Mouse (Mus musculus) bone marrow, adult 2 months (tissue): ENCODE data around the gene Srgap3.

Source experiments
- CTCF ChIP-seq: fragments of 200-500 bp; IDR thresholded peaks from 2 replicates; pipeline ENCODE4 v1.5.1; 2011; ENCODE audit warnings: low read length, control low read depth; ENCODE audit not compliant: control insufficient read depth, insufficient read depth
- POLR2A ChIP-seq: fragments of 200-500 bp; IDR thresholded peaks from 2 replicates; pipeline ENCODE4 v1.6.1; 2011; ENCODE audit warnings: low read depth, mild to moderate bottlenecking, control low read depth, low read length, borderline replicate concordance; ENCODE audit not compliant: control insufficient read depth

- no peak for TF ChIP-seq CTCF
- no peak for TF ChIP-seq POLR2A
These were observed 131.5 kb downstream of the Srgap3 start for GRCm38 (mm10) chr6:112815604-112816003.
